Mouse (Mus musculus) left cerebral cortex, postnatal 36 days (tissue): ENCODE results near the gene Gm45062. TPM values are rescaled to one million over a fixed set of nuclear protein-coding genes. Genes with fewer than 3 reads are reported as not detected.
"Not testable (repeated sequence)": the region's sequence is repeated elsewhere in the genome, so short reads cannot be mapped to it uniquely, and the experiment has no call there.

ENCODE experiments used
- DNase-seq, 2 experiments: peaks; one replicate each; pipeline ENCODE4 v3.0.0; 2021 to 2022; ENCODE audit warnings: low spot score in 2 of 2, mixed read lengths in 1 of 2
- intact Hi-C: fragments of 180-260 bp; cut with DNase I; formaldehyde crosslinking; loops from one replicate; pipeline ENCODE4 v1.15.1; 2025
- total RNA-seq, 2 experiments: library from RNA; stranded (reverse); gene quantifications; 2 replicates each; pipeline ENCODE4 v1.2.3; 2021

Gm45062 gene
- total RNA-seq, 2 experiments from 2014 or later: 4.9 to 10.7 TPM

GRCm38 (mm10) chr6:8307878-8308775 lies 48.9 kb downstream of the Gm45062 start:
- no peak for DNase-seq

DNA sequence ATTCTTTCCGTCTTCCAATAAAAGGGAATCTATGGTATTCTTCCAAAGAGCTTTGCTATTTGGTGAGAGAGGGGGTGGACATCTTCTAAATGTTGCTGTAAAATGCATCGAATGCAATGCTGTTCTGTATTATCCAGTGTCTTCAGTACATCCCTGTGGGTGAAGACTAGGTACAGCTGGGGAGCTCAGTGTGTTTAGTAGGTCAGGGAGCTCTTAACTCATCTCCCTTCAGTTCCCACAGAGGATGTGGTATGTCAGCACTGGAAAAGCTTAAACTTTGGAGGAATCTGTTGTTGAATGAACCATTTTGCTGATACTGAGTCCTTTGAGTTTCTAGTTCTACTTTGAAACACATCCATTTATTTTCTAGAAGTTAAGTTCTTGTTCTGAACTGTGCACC lies 53.3 kb downstream of the Gm45062 start:
- intact Hi-C loops: no loop called here
- DNase-seq: no peak

More at GRCm38 (mm10) chr6:8307878-8308775, 48.9 kb downstream of the Gm45062 start:
- intact Hi-C loops: no loop called here

DNA sequence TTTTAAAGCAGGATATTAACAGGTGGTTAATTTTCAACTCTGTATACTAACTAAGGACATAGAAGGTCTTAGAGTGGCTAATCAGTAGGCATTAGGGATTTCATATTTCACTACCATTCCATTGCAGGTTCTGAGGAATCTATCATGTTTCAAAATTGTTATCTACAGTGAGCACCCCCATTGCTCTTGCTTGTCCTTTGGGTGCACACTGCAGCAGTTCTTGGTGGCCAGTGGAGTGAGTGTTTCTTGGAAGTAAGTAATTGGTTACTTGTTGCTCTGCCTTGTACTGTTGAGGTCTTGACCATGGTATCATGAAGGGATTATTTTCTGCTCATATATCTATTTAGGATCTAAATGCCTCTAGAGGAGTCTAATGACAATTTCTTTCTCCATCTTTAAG lies 57.0 kb downstream of the Gm45062 start:
- no peak for DNase-seq
- intact Hi-C loops: no loop called here

DNA sequence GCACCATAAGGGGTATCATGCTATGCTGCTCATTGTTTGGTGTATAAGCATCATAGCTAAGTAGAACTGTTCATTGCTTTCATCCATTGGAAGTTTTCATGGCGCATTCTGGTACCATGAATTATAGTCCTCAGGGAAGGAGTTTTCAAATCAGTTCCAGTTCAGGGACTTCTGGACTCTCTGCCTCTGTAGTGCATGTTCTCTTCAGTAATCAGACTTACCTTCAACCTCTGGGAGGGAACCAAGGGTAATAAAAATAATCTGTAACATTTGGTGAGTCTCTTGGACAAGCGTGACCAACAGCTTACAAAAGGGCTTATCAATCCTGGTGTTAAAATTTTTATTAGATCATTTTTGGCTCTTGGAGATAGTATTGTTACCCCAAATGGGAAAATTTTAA lies 60.3 kb downstream of the Gm45062 start:
- DNase-seq: no peak
- intact Hi-C loops: no loop called here

DNA sequence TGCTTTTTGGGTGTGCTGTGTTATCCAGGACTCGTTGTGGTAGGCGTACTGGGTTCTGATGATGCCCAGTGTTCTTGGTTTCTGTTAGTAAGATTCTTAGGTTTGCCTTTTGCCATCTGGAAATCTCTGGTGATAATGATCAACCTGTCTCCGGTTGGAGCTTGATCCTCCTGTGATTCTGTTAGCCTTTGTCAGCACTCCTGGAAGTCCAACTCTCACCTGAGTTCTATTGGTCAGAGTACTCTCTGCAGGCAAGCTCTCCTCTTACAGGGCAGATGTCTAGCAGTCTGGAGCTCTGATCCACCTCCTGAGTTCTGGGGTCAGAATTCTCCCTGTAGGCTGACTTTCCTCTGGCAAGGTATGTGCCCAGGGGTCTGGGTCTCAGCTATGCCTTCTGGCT lies 72.2 kb downstream of the Gm45062 start:
- DNase-seq, intact Hi-C loops: not testable (repeated sequence)

- intact Hi-C loops: no loop called here
- no peak for DNase-seq
Measured at GRCm38 (mm10) chr6:8333380-8333779, 74.1 kb downstream of the Gm45062 start.

DNA sequence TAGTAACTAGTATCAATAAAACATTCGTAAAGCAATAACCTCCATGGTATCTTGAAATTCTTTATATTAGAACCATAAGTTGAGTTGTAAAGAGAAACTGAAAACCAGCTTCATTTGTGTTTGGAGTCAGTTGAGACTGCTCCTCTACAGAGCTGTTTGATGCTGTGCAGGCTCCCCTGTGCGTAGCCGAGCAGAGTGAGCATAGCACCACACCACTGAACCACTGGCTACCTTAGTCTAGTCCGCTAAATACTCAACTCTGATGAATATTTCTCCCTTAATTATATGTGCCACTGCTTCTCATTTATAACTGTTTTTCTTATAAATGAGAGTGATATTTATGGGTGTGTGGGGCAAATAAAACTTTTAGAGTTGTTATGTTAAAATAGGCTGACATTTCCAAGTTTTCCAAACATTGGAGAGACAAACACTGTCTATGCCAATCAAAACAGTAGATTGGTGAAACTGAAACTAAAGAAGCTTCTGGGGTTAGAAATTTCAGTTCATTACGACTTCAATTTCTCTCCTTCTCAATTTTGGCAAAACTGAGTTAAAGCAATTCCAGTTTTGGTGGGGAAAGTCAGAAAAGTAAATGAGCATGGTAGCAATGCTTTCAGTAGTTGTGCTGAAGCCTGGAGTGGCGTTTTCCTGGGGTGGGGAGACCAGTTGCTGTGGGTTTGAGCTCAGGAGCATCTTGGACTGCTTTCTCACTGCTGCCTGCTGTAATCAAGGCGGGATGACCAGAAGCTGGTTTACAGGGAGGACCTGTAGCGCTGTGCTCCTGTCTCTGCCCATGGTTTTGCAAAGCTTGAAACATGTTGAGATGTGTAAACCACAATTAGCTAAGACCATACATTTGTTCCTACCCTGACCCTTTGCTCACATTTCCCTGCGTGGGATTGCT lies 77.5 kb downstream of the Gm45062 start:
- no peak for DNase-seq
- intact Hi-C loops: no loop called here

- intact Hi-C loops: no loop called here
- DNase-seq: no peak
Measured at GRCm38 (mm10) chr6:8339453-8339852, 80.2 kb downstream of the Gm45062 start.

DNA sequence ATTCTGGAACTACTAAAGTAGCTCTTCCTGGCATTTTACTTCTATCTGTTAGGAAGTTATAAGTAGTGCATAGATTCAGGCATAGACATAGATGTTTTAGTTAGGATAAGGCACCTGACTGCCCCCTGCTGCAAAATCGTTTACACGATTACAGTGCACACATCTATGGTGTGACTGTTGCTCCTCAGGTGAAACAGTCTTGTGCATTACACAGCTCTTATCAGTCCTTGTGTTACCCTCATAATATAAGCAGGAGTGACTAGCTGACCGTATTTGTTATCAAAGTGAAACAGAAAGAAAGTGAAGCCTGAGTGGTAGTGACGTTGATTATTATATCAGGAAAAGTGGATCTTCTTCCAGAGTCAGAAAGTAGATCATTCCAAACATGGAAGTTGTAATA lies 84.0 kb downstream of the Gm45062 start:
- DNase-seq: no peak
- intact Hi-C loops: no loop called here

- intact Hi-C loops: no loop called here
- peak; percentile 30 to 50 for DNase-seq
Measured at GRCm38 (mm10) chr6:8345219-8345856, 86.1 kb downstream of the Gm45062 start.

DNA sequence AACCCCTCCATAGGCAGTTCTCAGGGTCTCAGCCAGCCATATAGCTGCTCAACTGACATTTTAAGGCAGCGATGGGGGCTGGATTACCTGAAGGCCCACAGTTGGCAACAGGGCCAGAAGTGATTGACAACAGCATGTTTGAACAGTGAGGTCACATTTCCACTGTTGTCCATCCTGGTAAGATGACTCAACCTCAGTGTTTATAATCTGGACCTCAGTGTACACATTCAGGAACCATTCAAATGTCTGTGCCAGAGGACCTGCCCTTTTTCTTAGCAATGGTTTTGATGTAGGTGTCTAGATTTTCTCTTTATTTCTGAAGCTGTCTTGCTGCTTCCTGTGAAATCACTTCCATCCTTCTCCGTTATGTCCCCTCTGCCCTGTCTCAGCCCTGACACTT lies 87.9 kb downstream of the Gm45062 start:
- no peak for DNase-seq
- intact Hi-C loops: no loop called here

- intact Hi-C loops: no loop called here
Measured at GRCm38 (mm10) chr6:8348344-8348743, 89.1 kb downstream of the Gm45062 start.

GRCm38 (mm10) chr6:8349060-8349670 lies 89.9 kb downstream of the Gm45062 start:
- no peak for DNase-seq
- intact Hi-C loops: no loop called here

More at GRCm38 (mm10) chr6:8348344-8348743, 89.1 kb downstream of the Gm45062 start:
- DNase-seq: no peak

DNA sequence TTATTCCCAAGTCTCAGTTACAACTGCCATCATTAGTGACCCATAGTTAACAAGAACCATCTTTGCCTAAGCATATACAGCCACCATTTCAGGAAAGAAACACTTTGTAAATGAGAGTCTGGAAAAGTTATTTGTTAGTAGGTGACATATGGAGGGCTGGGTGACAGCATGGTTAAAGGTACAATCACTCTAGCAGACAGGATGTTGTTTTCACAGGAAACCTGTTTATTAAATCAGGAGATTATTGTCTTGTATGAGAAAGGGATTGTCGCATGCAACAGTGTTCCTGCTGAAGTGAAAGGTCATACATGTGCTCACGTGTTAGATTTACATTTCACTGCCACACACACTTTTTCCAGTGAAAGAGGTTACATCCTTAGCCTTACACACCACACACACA lies 92.3 kb downstream of the Gm45062 start:
- DNase-seq: no peak
- intact Hi-C loops: no loop called here

DNA sequence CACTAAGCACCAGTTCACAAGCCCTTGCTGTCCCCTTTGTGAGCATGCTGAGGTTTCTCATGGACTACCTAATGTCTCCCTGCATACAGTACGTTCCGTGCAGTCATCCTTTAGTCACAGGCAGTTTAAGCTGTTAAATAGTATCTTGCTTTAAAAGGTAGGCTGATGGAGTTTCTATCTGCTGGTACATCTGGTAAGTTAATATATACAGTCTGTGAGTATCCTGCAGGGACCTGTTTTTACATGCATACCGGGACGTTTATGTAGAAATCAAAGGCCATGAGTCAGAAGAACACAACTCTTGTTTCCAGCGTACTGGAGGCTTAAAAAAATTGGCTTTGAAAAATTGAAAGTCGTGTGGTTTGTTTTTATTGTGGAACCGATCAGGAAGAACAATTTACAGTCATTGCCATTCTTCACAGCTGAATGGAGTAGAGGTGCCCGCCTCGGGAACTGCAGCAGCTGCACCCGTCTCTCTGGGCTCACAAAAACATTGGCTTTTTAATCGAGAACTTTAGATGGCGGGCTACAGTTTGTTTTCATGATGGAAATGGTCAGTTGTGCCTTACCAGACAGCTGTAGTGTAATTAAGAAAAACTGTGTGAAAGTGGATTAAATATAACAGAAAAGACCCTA lies 93.4 kb downstream of the Gm45062 start:
- intact Hi-C loops: no loop called here
- DNase-seq: no peak

DNA sequence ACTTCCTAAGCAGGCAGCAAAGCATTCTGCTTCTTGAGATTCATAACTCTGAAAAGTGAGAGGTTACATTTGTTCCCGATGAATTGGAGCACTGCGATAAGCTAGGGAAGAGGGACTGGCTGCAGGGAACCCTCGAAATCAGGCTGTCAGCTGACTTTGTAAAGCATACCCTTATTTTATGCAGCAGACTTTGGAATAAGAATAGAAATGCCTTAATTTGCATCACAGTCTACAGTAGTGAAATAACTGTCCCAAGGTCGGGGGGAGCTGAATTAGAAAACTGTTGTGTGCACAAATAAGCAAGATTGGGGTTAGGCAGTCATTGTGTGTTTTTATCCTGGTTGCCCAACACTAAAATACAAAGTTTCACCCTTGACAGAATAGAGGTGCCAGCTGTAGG lies 94.2 kb downstream of the Gm45062 start:
- intact Hi-C loops: no loop called here
- DNase-seq: no peak

DNA sequence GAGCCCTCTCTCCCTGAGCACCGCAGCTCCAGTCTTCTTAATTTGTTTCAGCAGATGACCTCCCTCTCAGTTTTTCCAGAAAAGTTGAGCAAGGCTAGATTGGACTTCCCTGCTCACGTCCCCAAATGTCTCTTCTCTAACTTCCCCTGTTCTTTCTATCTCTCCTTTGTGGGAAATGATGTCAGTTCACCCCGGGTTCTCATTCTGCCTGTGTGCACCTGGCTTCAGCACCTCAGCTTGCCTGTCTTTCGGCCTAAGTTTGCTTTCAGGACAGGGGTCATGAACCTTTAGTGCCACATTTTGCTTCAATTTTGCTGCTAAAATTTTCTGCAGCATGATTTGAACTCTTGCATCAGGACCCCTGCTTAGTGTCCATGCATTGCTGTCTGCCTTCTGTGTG lies 95.6 kb downstream of the Gm45062 start:
- intact Hi-C loops: no loop called here

GRCm38 (mm10) chr6:8358232-8358631 lies 99.0 kb downstream of the Gm45062 start:
- DNase-seq: no peak
- intact Hi-C loops: no loop called here

More for the DNA sequence above, 95.6 kb downstream of the Gm45062 start:
- DNase-seq: no peak

DNA sequence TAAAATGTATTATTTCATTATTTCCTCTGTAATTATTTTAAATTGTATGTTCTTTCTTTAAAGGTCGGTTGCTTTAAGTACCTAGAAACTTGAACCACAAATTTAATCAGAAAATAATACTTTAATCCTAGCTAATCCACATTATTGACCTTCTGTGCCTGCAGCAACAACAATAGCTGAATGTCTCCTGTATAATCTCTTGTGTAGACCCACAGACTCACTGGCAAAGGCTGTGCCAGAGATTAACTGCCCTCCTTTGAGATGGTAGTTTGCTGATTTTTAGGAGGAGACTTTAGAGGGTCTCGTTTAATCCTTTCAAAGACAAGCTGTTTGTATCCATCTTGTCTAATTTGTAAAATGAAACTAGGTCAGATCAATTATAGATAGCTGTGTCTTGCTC lies 99.5 kb downstream of the Gm45062 start:
- DNase-seq: no peak
- intact Hi-C loops: no loop called here
